In the genomic region with DNA sequence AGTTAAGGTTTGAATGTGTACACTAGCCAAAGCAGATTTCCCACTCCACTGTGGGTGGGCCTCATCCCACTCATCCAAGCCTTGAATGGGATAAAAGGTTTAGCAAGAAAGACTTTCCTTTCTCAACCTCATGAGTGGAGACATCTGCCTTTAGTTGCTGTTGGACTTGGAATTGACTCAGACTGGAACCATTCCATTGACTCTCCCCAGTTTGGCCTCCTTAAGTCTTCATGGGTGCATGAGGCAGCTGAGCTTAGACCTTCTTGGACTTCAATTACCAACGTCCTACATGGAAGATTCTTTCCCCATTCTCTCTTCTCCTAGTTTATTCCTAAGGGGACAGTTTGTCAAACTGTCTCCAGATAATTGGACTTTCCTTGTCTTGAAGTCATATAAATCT, we compare ENCODE assay signal across 18 mouse cellular contexts.
DNase-seq lines count a peak whose midpoint lies in the region; ATAC-seq lines count a peak whose summit lies in the region.
"Had no signal": no experiment of that assay in that cellular context is flagged by ENCODE, and none has a peak within 500 bp of the region (broad histone marks: within the 10 kb centered on the region; RNA-seq: fewer than 3 reads in every experiment).

No protein-coding gene starts in this region.

- H3K4me3 ChIP-seq in stomach, embryonic 16.5 days (replicated peaks; ENCODE audit: low read length), result no peak overlapping the region
- H3K4me3 ChIP-seq: embryonic facial prominence, embryonic 15.5 days; forebrain, embryonic 15.5 days; heart, embryonic 13.5 days; hindbrain, embryonic 12.5 days had no signal

- H3K9me3 ChIP-seq in stomach, embryonic 16.5 days (replicated peaks; ENCODE audit: control insufficient read depth, low read length), result no peaks in the 10 kb centered on the region
- H3K9me3 ChIP-seq: embryonic facial prominence, embryonic 15.5 days; forebrain, embryonic 15.5 days; heart, embryonic 13.5 days; hindbrain, embryonic 12.5 days had no signal

- ATAC-seq in stomach, embryonic 16.5 days (ENCODE audit: insufficient read depth, low FRiP score), result peak; percentile 83
- ATAC-seq: forebrain, embryonic 15.5 days had no signal

- WGBS in stomach, embryonic 16.5 days, result 35% methylated on average over 1 of the region's 1 CpGs

- no peak overlapping the region for H3K27ac ChIP-seq in stomach, embryonic 16.5 days (ENCODE audit: low read length)
- H3K27ac ChIP-seq: embryonic facial prominence, embryonic 15.5 days; forebrain, embryonic 15.5 days; heart, embryonic 13.5 days; hindbrain, embryonic 12.5 days had no signal

- no peaks in the 10 kb centered on the region for H3K36me3 ChIP-seq in stomach, embryonic 16.5 days (ENCODE audit: control insufficient read depth, insufficient read depth, low read length)
- H3K36me3 ChIP-seq: embryonic facial prominence, embryonic 15.5 days; forebrain, embryonic 15.5 days; heart, embryonic 13.5 days; hindbrain, embryonic 12.5 days had no signal

- H3K9ac ChIP-seq in stomach, embryonic 16.5 days (ENCODE audit: low read length), result no peak overlapping the region
- H3K9ac ChIP-seq: embryonic facial prominence, embryonic 15.5 days; forebrain, embryonic 15.5 days; heart, embryonic 13.5 days; hindbrain, embryonic 12.5 days had no signal

- peak; percentile 15 for DNase-seq in kidney, postnatal 10 days
- DNase-seq in kidney, adult 8-10 months, result no peak
- peak; percentile 6 for DNase-seq in lung, postnatal 36 days
- no peak for DNase-seq in lung, postnatal 4 days
- DNase-seq in testis, postnatal 10 days (ENCODE audit: low spot score), result no peak
- DNase-seq: adrenal gland, postnatal 10 days; cerebellum, adult 11 months; cerebellum, adult 8-10 months; cerebellum, postnatal 14 days; embryo, embryonic 11 days; gastrocnemius, postnatal 36 days; heart, adult 11 months; heart, postnatal 36 days had no signal

- no peaks in the 10 kb centered on the region for H3K4me1 ChIP-seq in stomach, embryonic 16.5 days (ENCODE audit: control insufficient read depth, insufficient read depth, low read length)
- H3K4me1 ChIP-seq: embryonic facial prominence, embryonic 15.5 days; forebrain, embryonic 15.5 days; heart, embryonic 13.5 days; hindbrain, embryonic 12.5 days had no signal

- H3K27me3 ChIP-seq in stomach, embryonic 16.5 days (ENCODE audit: control insufficient read depth, insufficient read depth, low read length), result no peaks in the 10 kb centered on the region
- H3K27me3 ChIP-seq: embryonic facial prominence, embryonic 15.5 days; forebrain, embryonic 15.5 days; hindbrain, embryonic 12.5 days had no signal

- no peak overlapping the region for H3K4me2 ChIP-seq in stomach, embryonic 16.5 days (ENCODE audit: low read depth, low read length)
- H3K4me2 ChIP-seq: embryonic facial prominence, embryonic 15.5 days; forebrain, embryonic 15.5 days; heart, embryonic 13.5 days; hindbrain, embryonic 12.5 days had no signal

Comparison
In these comparisons a context has a peak if more than half of its experiments do, and no peak if none do; other contexts are left out.
1. DNase-seq: peak in kidney, postnatal 10 days (single experiment) and lung, postnatal 36 days (single experiment); none in kidney, adult 8-10 months (0 of 2), lung, postnatal 4 days (0 of 2) and testis, postnatal 10 days (single experiment).